Mouse (Mus musculus): ENCODE data around the gene Kmt5c. TPM values are rescaled to one million over a fixed set of nuclear protein-coding genes. Genes with fewer than 3 reads are reported as not detected.

The Kmt5c gene
- 25.1 to 60.4 TPM (median 38.0 TPM) in 3 replicates for total RNA-seq (2017)

GRCm38 (mm10) chr7:4739544-4740275 lies at the start of gene Kmt5c:
Gene Kmt5c (plus strand): TSS chr7:4740115.
- ATAC-seq (replicated peaks; ENCODE audit: insufficient number of reproducible peaks, low FRiP score, low TSS enrichment, poor library complexity, severe bottlenecking) = peak; percentile 95

GRCm38 (mm10) chr7:4690387-4690786 lies 49.5 kb upstream of the Kmt5c start, which contains the start of gene Brsk1:
Gene Brsk1 (plus strand): TSS chr7:4690604.
- no peak for ATAC-seq (replicated peaks; ENCODE audit: insufficient number of reproducible peaks, low FRiP score, low TSS enrichment, poor library complexity, severe bottlenecking)

- no peak for ATAC-seq (replicated peaks; ENCODE audit: insufficient number of reproducible peaks, low FRiP score, low TSS enrichment, poor library complexity, severe bottlenecking)
Observed at GRCm38 (mm10) chr7:4690951-4691653, 48.8 kb upstream of the Kmt5c start.

- no peak for ATAC-seq (replicated peaks; ENCODE audit: insufficient number of reproducible peaks, low FRiP score, low TSS enrichment, poor library complexity, severe bottlenecking)
Observed at GRCm38 (mm10) chr7:4693004-4693403, 46.9 kb upstream of the Kmt5c start.

GRCm38 (mm10) chr7:4702334-4702733 lies 37.6 kb upstream of the Kmt5c start:
- no peak for ATAC-seq (replicated peaks; ENCODE audit: insufficient number of reproducible peaks, low FRiP score, low TSS enrichment, poor library complexity, severe bottlenecking)

GRCm38 (mm10) chr7:4703195-4703594 lies 36.7 kb upstream of the Kmt5c start:
- no peak for ATAC-seq (replicated peaks; ENCODE audit: insufficient number of reproducible peaks, low FRiP score, low TSS enrichment, poor library complexity, severe bottlenecking)

- ATAC-seq (replicated peaks; ENCODE audit: insufficient number of reproducible peaks, low FRiP score, low TSS enrichment, poor library complexity, severe bottlenecking) = 0 out of 2 replicates have a peak, but pooled peaks have one; percentile 47
Observed at GRCm38 (mm10) chr7:4705098-4705497, 34.8 kb upstream of the Kmt5c start.

GRCm38 (mm10) chr7:4712594-4712993 lies 27.3 kb upstream of the Kmt5c start:
- no peak for ATAC-seq (replicated peaks; ENCODE audit: insufficient number of reproducible peaks, low FRiP score, low TSS enrichment, poor library complexity, severe bottlenecking)

GRCm38 (mm10) chr7:4716955-4717354 lies 23.0 kb upstream of the Kmt5c start:
- no peak for ATAC-seq (replicated peaks; ENCODE audit: insufficient number of reproducible peaks, low FRiP score, low TSS enrichment, poor library complexity, severe bottlenecking)

- ATAC-seq (replicated peaks; ENCODE audit: insufficient number of reproducible peaks, low FRiP score, low TSS enrichment, poor library complexity, severe bottlenecking) = no peak
Observed at GRCm38 (mm10) chr7:4719276-4719675, 20.6 kb upstream of the Kmt5c start.

- peak; percentile 62 for ATAC-seq (replicated peaks; ENCODE audit: insufficient number of reproducible peaks, low FRiP score, low TSS enrichment, poor library complexity, severe bottlenecking)
Observed at GRCm38 (mm10) chr7:4723508-4723907, 16.4 kb upstream of the Kmt5c start.

- ATAC-seq (replicated peaks; ENCODE audit: insufficient number of reproducible peaks, low FRiP score, low TSS enrichment, poor library complexity, severe bottlenecking) = peak; percentile 85
Observed at GRCm38 (mm10) chr7:4724359-4724758, 15.6 kb upstream of the Kmt5c start.

GRCm38 (mm10) chr7:4725169-4725568 lies 14.7 kb upstream of the Kmt5c start, which contains the start of gene Tmem150b:
Gene Tmem150b (minus strand): TSS chr7:4725249.
- ATAC-seq (replicated peaks; ENCODE audit: insufficient number of reproducible peaks, low FRiP score, low TSS enrichment, poor library complexity, severe bottlenecking) = no peak

- no peak for ATAC-seq (replicated peaks; ENCODE audit: insufficient number of reproducible peaks, low FRiP score, low TSS enrichment, poor library complexity, severe bottlenecking)
Observed at GRCm38 (mm10) chr7:4731090-4731489, 8.8 kb upstream of the Kmt5c start.

- ATAC-seq (replicated peaks; ENCODE audit: insufficient number of reproducible peaks, low FRiP score, low TSS enrichment, poor library complexity, severe bottlenecking) = no peak
Observed at GRCm38 (mm10) chr7:4732968-4733392, 6.9 kb upstream of the Kmt5c start.

- ATAC-seq (replicated peaks; ENCODE audit: insufficient number of reproducible peaks, low FRiP score, low TSS enrichment, poor library complexity, severe bottlenecking) = no peak
Observed at GRCm38 (mm10) chr7:4739041-4739543, 823 bp upstream of the Kmt5c start.

GRCm38 (mm10) chr7:4740309-4740727 lies 403 bp downstream of the Kmt5c start:
- ATAC-seq (replicated peaks; ENCODE audit: insufficient number of reproducible peaks, low FRiP score, low TSS enrichment, poor library complexity, severe bottlenecking) = no peak

- ATAC-seq (replicated peaks; ENCODE audit: insufficient number of reproducible peaks, low FRiP score, low TSS enrichment, poor library complexity, severe bottlenecking) = no peak
Observed at GRCm38 (mm10) chr7:4741151-4741550, 1.2 kb downstream of the Kmt5c start.

- ATAC-seq (replicated peaks; ENCODE audit: insufficient number of reproducible peaks, low FRiP score, low TSS enrichment, poor library complexity, severe bottlenecking) = no peak
Observed at GRCm38 (mm10) chr7:4741672-4742481, 2.0 kb downstream of the Kmt5c start.

Measured in monocyte, adult 5-6 weeks (primary cell).